Mouse (Mus musculus): Measurements from ENCODE around the gene Thra. TPM values are rescaled to one million over a fixed set of nuclear protein-coding genes. Genes with fewer than 3 reads are reported as not detected.
"Not testable (repeated sequence)": the region's sequence is repeated elsewhere in the genome, so short reads cannot be mapped to it uniquely, and the experiment has no call there.

The Thra gene
- polyA plus RNA-seq, 1 experiment from 2014 or later, result 186 TPM

GRCm38 (mm10) chr11:98729119-98729588 is 11.3 kb upstream of the Thra start, which contains the start of gene Med24:
Gene Med24 (minus strand): TSS chr11:98729435.
- Histone ChIP-seq H3K4me2 (ENCODE audit: low read depth, low read length) (peak within 1 kb of the TSS; percentile 72), H3K27me3 (ENCODE audit: control insufficient read depth, insufficient read depth, low read length) (no peaks in the 10 kb centered on the region), H3K9me3 (ENCODE audit: control insufficient read depth, low read length) (no peaks in the 10 kb centered on the region), H3K9ac (replicated peaks; ENCODE audit: low read depth, low read length) (peak within 1 kb of the TSS; percentile 58), H3K36me3 (ENCODE audit: control insufficient read depth, insufficient read depth, low read length) (peaks cover 15% of the 10 kb centered on the region; the same call in 1 of the 2 replicates), H3K4me3 (ENCODE audit: low read depth, low read length) (peak within 1 kb of the TSS; percentile 48), H3K27ac (ENCODE audit: low read depth, low read length) (peak within 1 kb of the TSS; percentile 74; the same call in 1 of the 2 replicates), H3K4me1 (ENCODE audit: control insufficient read depth, insufficient read depth, low read length) (peaks cover 6% of the 10 kb centered on the region)
- under 1% methylated on average over 16 of the region's 16 CpGs for WGBS
- ATAC-seq (ENCODE audit: low read depth), result peak; percentile 95

- ATAC-seq (ENCODE audit: low read depth), result no peak
- no peaks in the 10 kb centered on the region for H3K36me3 ChIP-seq (ENCODE audit: control insufficient read depth, insufficient read depth, low read length)
- 69% methylated on average over 4 of the region's 4 CpGs for WGBS
- no peaks in the 10 kb centered on the region for H3K27me3 ChIP-seq (ENCODE audit: control insufficient read depth, insufficient read depth, low read length)
- H3K4me2 ChIP-seq (ENCODE audit: low read depth, low read length), result no peak overlapping the region
- no peak overlapping the region for H3K27ac ChIP-seq (ENCODE audit: low read depth, low read length)
- peaks cover 6% of the 10 kb centered on the region for H3K4me1 ChIP-seq (ENCODE audit: control insufficient read depth, insufficient read depth, low read length)
- no peak overlapping the region for H3K4me3 ChIP-seq (ENCODE audit: low read depth, low read length)
- no peak overlapping the region for H3K9ac ChIP-seq (replicated peaks; ENCODE audit: low read depth, low read length)
- H3K9me3 ChIP-seq (ENCODE audit: control insufficient read depth, low read length), result no peaks in the 10 kb centered on the region
Observed at GRCm38 (mm10) chr11:98730727-98731126, 9.7 kb upstream of the Thra start.

- Histone ChIP-seq H3K4me1 (ENCODE audit: control insufficient read depth, insufficient read depth, low read length) (peaks cover 6% of the 10 kb centered on the region), H3K27me3 (ENCODE audit: control insufficient read depth, insufficient read depth, low read length) (no peaks in the 10 kb centered on the region), H3K27ac (ENCODE audit: low read depth, low read length) (no peak overlapping the region), H3K4me2 (ENCODE audit: low read depth, low read length) (no peak overlapping the region), H3K4me3 (ENCODE audit: low read depth, low read length) (no peak overlapping the region), H3K9me3 (ENCODE audit: control insufficient read depth, low read length) (no peaks in the 10 kb centered on the region), H3K9ac (replicated peaks; ENCODE audit: low read depth, low read length) (no peak overlapping the region), H3K36me3 (ENCODE audit: control insufficient read depth, insufficient read depth, low read length) (no peaks in the 10 kb centered on the region)
- 58% methylated on average over 5 of the region's 5 CpGs for WGBS
- no peak for ATAC-seq (ENCODE audit: low read depth)
Observed at GRCm38 (mm10) chr11:98731134-98731533, 9.3 kb upstream of the Thra start.

GRCm38 (mm10) chr11:98734020-98734419 is 6.4 kb upstream of the Thra start:
- Histone ChIP-seq H3K27me3 (ENCODE audit: control insufficient read depth, insufficient read depth, low read length) (no peaks in the 10 kb centered on the region), H3K4me2 (ENCODE audit: low read depth, low read length) (no peak overlapping the region), H3K4me1 (ENCODE audit: control insufficient read depth, insufficient read depth, low read length) (peaks cover 5% of the 10 kb centered on the region; the same call in 1 of the 2 replicates), H3K36me3 (ENCODE audit: control insufficient read depth, insufficient read depth, low read length) (no peaks in the 10 kb centered on the region), H3K9me3 (ENCODE audit: control insufficient read depth, low read length) (no peaks in the 10 kb centered on the region), H3K27ac (ENCODE audit: low read depth, low read length) (no peak overlapping the region), H3K4me3 (ENCODE audit: low read depth, low read length) (no peak overlapping the region), H3K9ac (replicated peaks; ENCODE audit: low read depth, low read length) (no peak overlapping the region)
- WGBS, result 79% methylated on average over 3 of the region's 3 CpGs
- ATAC-seq (ENCODE audit: low read depth), result no peak

- no peak overlapping the region for H3K4me2 ChIP-seq (ENCODE audit: low read depth, low read length)
- H3K9ac ChIP-seq (replicated peaks; ENCODE audit: low read depth, low read length), result no peak overlapping the region
- H3K27ac ChIP-seq (ENCODE audit: low read depth, low read length), result no peak overlapping the region
- H3K4me3 ChIP-seq (ENCODE audit: low read depth, low read length), result no peak overlapping the region
- WGBS, result 96% methylated on average over 4 of the region's 4 CpGs
- ATAC-seq (ENCODE audit: low read depth), result no peak
- no peaks in the 10 kb centered on the region for H3K27me3 ChIP-seq (ENCODE audit: control insufficient read depth, insufficient read depth, low read length)
- no peaks in the 10 kb centered on the region for H3K9me3 ChIP-seq (ENCODE audit: control insufficient read depth, low read length)
- peaks cover 13% of the 10 kb centered on the region for H3K4me1 ChIP-seq (ENCODE audit: control insufficient read depth, insufficient read depth, low read length)
- H3K36me3 ChIP-seq (ENCODE audit: control insufficient read depth, insufficient read depth, low read length), result no peaks in the 10 kb centered on the region
Observed at GRCm38 (mm10) chr11:98735111-98735510, 5.3 kb upstream of the Thra start.

- WGBS, result 91% methylated on average over 1 of the region's 1 CpGs
- H3K4me2 ChIP-seq (ENCODE audit: low read depth, low read length), result no peak overlapping the region
- H3K27me3 ChIP-seq (ENCODE audit: control insufficient read depth, insufficient read depth, low read length), result no peaks in the 10 kb centered on the region
- H3K9me3 ChIP-seq (ENCODE audit: control insufficient read depth, low read length), result no peaks in the 10 kb centered on the region
- H3K4me3 ChIP-seq (ENCODE audit: low read depth, low read length), result no peak overlapping the region
- no peaks in the 10 kb centered on the region for H3K36me3 ChIP-seq (ENCODE audit: control insufficient read depth, insufficient read depth, low read length)
- ATAC-seq (ENCODE audit: low read depth), result no peak
- H3K4me1 ChIP-seq (ENCODE audit: control insufficient read depth, insufficient read depth, low read length), result peaks cover 23% of the 10 kb centered on the region
- H3K9ac ChIP-seq (replicated peaks; ENCODE audit: low read depth, low read length), result no peak overlapping the region
- no peak overlapping the region for H3K27ac ChIP-seq (ENCODE audit: low read depth, low read length)
Observed at GRCm38 (mm10) chr11:98736176-98736575, 4.3 kb upstream of the Thra start.

GRCm38 (mm10) chr11:98737220-98737619 is 3.2 kb upstream of the Thra start:
- 94% methylated on average over 2 of the region's 2 CpGs for WGBS
- not testable (repeated sequence) for H3K36me3 ChIP-seq (ENCODE audit: control insufficient read depth, insufficient read depth, low read length); H3K27ac ChIP-seq (ENCODE audit: low read depth, low read length); H3K27me3 ChIP-seq (ENCODE audit: control insufficient read depth, insufficient read depth, low read length); H3K4me3 ChIP-seq (ENCODE audit: low read depth, low read length); ATAC-seq (ENCODE audit: low read depth); H3K9ac ChIP-seq (replicated peaks; ENCODE audit: low read depth, low read length); H3K9me3 ChIP-seq (ENCODE audit: control insufficient read depth, low read length); H3K4me2 ChIP-seq (ENCODE audit: low read depth, low read length)
- peaks cover 23% of the 10 kb centered on the region for H3K4me1 ChIP-seq (ENCODE audit: control insufficient read depth, insufficient read depth, low read length)

GRCm38 (mm10) chr11:98738428-98738911 is 2.0 kb upstream of the Thra start:
- H3K4me1 ChIP-seq (ENCODE audit: control insufficient read depth, insufficient read depth, low read length), result peaks cover 23% of the 10 kb centered on the region
- H3K36me3 ChIP-seq (ENCODE audit: control insufficient read depth, insufficient read depth, low read length), result no peaks in the 10 kb centered on the region
- 31% methylated on average over 4 of the region's 4 CpGs for WGBS
- H3K27me3 ChIP-seq (ENCODE audit: control insufficient read depth, insufficient read depth, low read length), result no peaks in the 10 kb centered on the region
- peak overlapping the region; percentile 17 for H3K27ac ChIP-seq (ENCODE audit: low read depth, low read length)
- H3K9me3 ChIP-seq (ENCODE audit: control insufficient read depth, low read length), result no peaks in the 10 kb centered on the region
- H3K9ac ChIP-seq (replicated peaks; ENCODE audit: low read depth, low read length), result no peak overlapping the region
- no peak overlapping the region for H3K4me2 ChIP-seq (ENCODE audit: low read depth, low read length)
- no peak overlapping the region for H3K4me3 ChIP-seq (ENCODE audit: low read depth, low read length)
- ATAC-seq (ENCODE audit: low read depth), result no peak

GRCm38 (mm10) chr11:98738925-98739324 is 1.5 kb upstream of the Thra start:
- H3K9ac ChIP-seq (replicated peaks; ENCODE audit: low read depth, low read length), result no peak overlapping the region
- peaks cover 26% of the 10 kb centered on the region for H3K4me1 ChIP-seq (ENCODE audit: control insufficient read depth, insufficient read depth, low read length)
- H3K9me3 ChIP-seq (ENCODE audit: control insufficient read depth, low read length), result no peaks in the 10 kb centered on the region
- H3K4me2 ChIP-seq (ENCODE audit: low read depth, low read length), result no peak overlapping the region
- 79% methylated on average over 7 of the region's 9 CpGs for WGBS
- no peaks in the 10 kb centered on the region for H3K36me3 ChIP-seq (ENCODE audit: control insufficient read depth, insufficient read depth, low read length)
- no peak overlapping the region for H3K4me3 ChIP-seq (ENCODE audit: low read depth, low read length)
- H3K27me3 ChIP-seq (ENCODE audit: control insufficient read depth, insufficient read depth, low read length), result no peaks in the 10 kb centered on the region
- no peak for ATAC-seq (ENCODE audit: low read depth)
- H3K27ac ChIP-seq (ENCODE audit: low read depth, low read length), result peak overlapping the region; percentile 17
